Mouse (Mus musculus) ES-E14 (cell line): Measurements from ENCODE around the gene Smyd3.

Experiments
- CHD2 ChIP-seq: IDR thresholded peaks from 2 replicates; pipeline ENCODE4 v1.6.1; 2014; ENCODE audit warnings: mild to moderate bottlenecking, low read depth, low read length, inconsistent platforms
- ZC3H11A ChIP-seq: IDR thresholded peaks from 2 replicates; pipeline ENCODE4 v1.6.1; 2012; ENCODE audit warnings: low read depth, mild to moderate bottlenecking, inconsistent platforms, low read length, borderline replicate concordance
- ZNF384 ChIP-seq: IDR thresholded peaks from 2 replicates; pipeline ENCODE4 v1.6.1; 2012; ENCODE audit warnings: low read depth, low read length, inconsistent platforms

DNA sequence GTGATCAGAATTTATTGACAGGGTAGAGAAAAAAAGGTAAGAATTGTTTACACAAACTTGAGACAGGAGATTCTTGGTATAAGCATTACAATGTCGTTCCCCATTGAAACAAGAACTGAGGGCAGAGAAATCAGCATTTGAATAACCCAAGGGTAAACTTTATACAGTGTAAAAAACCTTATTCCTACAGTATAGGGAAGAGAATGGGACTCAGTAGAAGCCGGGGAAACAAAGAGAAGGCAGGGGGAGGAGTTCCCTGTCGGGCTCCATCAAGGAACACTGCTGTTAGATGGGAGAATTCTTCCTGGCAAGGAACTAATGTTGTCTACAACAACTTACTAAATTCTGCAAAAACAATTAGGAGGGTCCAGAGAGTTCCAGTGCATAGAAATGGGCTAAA, 250.9 kb downstream of the Smyd3 start:
- TF ChIP-seq CHD2 (no peak), ZC3H11A (no peak), ZNF384 (no peak)
